Mouse (Mus musculus): ENCODE results near the gene Hadhb.

Hadhb gene

DNA sequence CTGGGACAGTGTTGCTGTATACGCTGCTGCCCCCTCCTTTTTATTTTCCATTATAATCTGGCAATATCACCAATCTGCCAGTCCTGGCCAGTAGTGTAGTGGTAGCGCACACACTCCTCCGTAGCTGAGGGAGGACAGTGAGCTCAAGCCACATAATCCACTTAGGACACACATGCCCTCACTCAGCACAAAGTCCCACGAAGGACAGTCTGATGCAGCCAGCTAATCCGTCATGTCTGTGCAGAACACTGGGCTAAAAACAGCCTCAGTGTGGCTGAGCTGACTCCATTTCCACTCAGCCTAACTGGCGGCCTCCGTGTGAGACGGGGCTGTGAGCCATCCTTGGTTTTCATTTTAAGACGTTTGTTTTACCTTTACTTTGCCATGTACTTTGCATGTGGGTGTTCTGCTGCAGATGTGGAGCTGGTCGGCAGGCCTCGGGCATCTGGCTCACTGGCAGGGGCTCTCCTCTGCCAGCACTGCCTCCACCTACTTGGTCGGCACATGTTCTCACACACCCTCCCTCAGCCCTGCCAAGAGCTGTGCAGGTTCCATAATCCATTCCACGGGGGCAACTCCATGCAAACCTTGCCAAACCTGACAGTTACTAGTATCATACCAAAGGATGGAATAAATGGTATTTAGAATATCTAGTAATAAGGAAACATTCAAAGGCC lies 27.0 kb upstream of the Hadhb start:
- no peak for DNase-seq (ENCODE audit: extremely low spot score, low read depth, low spot score)

DNA sequence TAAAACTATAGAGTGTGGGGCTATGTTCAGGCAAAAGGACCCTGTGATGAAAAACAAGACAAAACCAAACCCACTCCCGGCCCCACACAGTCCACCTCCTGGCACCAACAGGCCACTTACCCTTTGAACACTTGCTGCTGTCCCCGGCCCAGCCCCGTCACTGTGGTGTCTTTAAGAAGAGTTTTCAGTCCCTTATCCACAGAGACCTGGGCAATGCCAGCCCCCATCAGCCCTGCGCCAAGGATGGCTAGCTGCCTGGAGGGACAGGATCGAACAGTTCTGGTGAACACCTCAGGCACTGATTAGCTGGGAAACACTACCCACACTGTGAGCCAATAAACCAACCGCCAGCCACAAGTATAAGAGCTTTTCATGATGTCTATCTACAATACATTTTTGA lies 26.4 kb upstream of the Hadhb start:
- no peak for DNase-seq (ENCODE audit: extremely low spot score, low read depth, low spot score)

DNA sequence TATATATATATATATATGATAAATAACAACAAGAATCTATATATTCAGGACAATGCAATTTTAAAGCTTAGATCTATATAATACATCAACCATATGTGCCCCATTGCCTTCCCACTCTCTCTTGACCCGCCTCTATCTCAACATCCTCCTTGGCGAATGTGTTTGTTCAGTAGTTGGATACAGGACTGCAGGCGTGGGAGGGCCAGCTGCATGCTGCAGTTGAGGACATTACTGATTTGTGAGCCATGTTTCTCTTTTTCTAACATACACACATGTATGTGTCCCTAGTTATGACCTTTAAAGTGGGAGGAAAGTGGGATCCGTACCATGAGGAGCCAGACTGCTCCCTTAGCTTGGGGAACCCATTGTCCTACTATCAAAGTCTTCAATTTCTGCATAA lies 23.8 kb upstream of the Hadhb start:
- DNase-seq (ENCODE audit: extremely low spot score, low read depth, low spot score): no peak

DNA sequence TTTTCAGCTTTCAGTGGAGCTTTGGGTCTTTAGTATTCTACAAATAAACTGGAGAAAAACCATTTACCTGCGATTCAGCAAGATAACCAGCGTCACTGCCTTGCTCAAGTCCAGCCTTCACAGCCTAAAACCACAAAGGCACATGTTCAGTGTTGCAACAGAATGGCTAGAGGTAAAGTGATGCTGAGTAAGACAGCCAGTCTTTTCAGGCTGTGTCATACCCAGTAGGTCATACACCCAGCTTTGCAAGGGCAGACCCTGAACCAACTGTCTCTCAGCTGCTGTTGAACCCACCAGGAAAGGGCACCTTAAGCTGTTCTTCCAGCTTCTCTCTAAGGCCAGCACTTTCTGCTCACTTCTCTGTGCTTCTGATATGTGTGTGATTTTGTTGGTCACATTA lies 22.9 kb upstream of the Hadhb start:
- DNase-seq (ENCODE audit: extremely low spot score, low read depth, low spot score): no peak

DNA sequence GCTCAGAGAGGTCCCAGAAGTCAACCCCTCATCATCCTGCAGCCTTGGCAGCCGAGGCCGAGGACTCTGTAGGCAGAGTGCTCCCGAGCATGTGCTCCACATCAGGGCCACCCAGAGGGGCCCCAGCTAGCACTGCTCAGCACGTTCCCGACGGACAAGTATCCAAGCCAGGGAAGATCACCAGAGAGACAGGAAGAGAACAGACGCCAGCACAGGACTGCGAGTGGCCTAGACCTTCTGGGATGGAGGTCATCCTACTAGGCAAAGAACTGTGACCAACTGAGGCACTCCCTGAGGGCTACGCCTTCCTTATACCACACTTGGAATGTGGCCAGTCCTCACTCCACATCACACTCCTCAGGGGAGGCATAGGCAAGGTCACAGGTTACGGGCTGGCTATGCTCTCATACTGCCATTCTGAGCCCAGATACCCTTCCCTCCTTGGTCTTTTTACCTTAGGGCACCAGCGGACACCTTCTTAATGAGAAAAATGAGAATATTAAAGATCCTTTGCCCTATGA lies 19.3 kb upstream of the Hadhb start:
- no peak for DNase-seq (ENCODE audit: extremely low spot score, low read depth, low spot score)

DNA sequence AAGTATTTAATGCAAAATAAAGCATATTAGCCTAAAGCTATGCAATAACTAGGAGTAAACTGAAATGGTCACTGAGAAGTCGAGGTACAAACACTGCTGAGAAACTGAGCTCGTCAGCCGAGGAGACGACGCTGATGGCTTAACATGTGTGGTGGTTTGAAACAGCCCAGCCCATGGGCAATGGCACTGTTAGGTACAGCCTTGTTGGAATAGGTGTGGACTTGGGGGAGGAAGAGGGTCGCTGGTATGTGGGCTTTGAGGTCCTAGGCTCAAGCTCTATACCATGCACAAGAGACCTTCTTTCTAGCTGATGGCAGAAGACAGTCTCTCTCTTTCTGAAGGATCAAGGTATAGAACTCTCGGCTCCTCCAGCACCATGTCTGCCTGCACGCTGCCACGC lies 17.8 kb upstream of the Hadhb start:
- no peak for DNase-seq (ENCODE audit: extremely low spot score, low read depth, low spot score)

DNA sequence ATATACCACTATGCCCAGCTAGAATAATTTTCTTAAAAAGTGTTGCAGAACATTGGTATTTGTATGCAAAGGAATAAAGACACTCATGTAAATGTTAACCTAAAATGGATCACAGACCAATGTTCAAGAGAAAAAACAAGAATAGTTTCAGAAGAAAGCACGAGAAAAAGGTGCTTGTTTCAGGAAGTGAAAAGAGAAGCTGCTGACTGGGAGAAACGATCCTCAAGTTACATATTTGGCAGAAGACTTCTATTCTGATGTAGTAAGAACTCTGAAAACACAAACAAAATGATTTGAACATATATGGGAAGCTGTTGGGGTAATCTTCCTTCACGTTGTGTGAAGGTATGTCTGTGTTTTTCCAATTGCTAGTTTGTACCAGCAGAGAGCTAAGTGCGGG lies 16.9 kb upstream of the Hadhb start:
- DNase-seq (ENCODE audit: extremely low spot score, low read depth, low spot score): no peak

DNA sequence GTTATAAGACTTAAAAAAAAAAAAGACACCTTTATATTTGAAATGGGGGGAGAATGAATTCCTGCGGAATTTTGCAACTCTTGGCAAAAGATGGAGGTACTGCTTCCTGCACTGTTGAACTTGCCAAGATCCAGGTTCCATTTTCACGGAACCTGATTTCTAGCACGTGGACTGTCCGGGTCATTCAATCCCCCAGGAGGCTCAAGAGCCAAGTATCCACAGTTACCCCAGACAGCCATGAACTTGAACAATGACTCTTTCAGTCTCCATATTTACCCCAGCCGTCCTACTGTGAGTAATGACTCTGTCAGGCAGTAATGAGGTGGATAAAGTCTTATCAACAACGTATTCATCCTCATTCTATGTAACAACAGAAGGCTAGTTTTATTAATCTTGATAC lies 8.5 kb upstream of the Hadhb start:
- DNase-seq (ENCODE audit: extremely low spot score, low read depth, low spot score): no peak

DNA sequence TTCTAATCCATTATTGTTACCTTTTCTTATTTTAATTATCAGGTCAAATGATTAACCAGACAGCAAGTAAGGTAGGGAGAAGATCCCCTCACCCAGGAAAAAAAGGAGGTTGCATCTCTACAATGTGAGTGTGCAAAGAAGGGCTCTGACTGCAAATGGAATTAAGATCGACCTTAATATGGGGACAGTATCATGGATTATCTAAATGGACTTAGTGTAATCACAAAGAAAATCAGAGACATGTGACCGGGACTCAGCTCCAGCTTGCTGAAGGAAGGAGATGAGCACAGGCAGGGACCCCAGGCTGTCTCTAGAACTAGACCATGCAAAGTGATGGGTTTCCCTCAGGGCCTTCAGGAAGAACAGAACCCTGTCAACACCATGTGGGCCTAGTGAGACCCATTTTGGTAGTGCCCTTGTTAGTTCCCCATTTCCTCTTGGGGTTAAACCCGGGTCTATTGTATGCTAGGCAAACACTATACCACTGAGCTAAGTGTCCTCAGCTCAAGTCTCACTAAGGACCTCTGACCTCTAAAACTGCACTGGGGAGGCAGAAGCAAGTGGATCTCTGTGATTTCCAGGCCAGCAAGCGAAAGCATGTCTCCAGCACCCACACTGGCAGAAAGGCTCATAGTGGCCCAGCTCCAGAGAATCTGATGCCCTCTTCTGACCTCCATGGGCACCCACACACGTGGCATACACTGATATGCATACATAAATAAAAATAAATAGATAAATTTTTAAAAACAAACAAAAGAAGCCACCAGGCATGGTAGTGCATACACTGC lies 6.7 kb upstream of the Hadhb start:
- DNase-seq (ENCODE audit: extremely low spot score, low read depth, low spot score): no peak

DNA sequence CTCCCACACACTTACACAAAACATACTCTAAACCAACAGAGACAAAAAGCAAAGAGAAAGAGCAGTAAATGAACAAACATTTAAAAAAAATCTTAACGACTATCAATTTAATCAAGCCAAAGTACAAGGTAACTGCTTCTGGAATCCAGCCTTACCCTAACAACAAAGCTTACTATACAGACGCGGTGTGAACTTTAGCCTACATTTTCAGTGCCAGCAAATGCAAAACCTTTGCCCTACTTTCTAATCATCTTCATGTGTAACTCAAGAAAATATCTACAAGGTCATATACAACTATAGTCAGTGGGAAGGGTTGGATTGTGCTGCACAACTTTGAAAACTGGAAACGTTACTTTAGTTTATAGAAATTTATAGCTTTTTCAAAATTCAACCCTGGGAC lies 3.0 kb upstream of the Hadhb start:
- no peak for DNase-seq (ENCODE audit: extremely low spot score, low read depth, low spot score)

DNA sequence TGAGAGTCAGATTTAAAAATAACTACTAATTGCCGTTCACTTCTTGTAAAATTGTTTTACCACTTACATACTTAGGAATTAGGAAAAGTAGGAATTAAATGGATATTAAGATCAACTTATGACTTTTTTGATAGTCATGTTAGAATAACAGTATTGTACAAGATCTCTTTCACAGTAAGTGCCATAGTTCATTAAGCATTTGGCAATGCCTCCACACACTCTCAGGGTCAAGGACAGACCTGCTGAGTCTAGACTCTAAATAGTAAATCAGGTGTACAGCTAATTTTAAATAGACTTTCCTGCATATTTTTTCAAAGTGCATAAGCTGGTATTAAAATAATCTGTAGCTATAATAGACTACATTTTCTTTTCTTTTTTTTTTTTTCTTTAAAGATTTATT lies 2.6 kb upstream of the Hadhb start:
- DNase-seq (ENCODE audit: extremely low spot score, low read depth, low spot score): no peak

DNA sequence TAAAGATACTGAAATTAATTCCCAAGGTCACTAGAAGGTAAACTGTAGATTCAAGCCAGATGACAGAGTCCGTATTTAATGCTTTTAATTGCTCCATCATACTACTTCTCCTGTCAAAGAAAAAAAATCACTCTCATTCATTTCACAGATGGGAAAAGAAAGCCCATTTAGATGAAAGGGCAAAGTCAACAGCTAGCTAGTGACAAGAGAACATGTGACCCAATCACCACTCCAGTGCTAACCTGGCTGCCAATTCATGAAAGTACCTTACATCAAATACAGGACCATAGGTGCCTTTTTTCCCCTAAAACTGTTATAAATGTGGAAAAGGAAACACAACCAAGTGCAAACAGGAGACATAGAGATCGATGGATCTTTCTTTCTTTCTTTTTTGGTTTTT lies 1.8 kb upstream of the Hadhb start:
- DNase-seq (ENCODE audit: extremely low spot score, low read depth, low spot score): no peak

DNA sequence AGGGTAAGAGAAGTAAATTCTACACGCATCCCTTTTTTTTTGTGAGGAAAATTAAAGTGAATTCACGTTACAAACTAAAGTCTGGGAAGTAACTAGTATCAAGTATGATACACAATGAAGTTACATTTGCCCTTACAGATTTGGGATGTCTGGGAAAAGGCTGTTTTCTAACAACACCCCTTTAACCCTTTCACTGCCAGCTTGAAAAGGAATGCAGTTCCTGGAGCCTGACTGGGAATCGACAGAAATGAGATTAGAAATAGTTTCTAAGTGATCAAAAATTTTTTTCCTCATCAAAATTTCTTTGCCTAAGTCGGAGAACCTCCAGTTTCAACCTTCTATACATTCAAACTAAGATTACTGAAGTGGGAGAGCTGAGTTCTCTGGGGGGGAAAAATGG lies 1.0 kb upstream of the Hadhb start:
- no peak for DNase-seq (ENCODE audit: extremely low spot score, low read depth, low spot score)

DNA sequence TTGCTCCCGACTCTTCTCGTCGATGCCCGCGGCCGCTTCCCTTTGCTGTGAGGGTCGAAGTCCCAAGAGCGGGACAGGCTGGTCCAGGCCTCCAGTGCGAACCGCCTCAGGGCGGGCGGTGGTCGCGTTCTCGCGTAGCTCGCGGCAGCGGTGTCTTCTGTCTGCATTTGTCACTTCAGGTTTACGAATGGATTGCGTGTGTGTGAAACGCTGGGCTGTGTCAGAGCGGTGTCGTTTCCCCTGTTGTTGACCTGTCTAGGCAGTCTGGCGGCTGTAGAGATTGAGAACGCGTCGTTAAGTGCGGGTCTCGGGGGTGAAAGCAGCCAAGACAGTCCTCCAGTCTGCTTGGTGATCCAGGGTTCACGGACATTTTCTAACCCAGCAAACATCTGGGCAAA lies 346 bp downstream of the Hadhb start:
- DNase-seq (ENCODE audit: extremely low spot score, low read depth, low spot score): no peak

DNA sequence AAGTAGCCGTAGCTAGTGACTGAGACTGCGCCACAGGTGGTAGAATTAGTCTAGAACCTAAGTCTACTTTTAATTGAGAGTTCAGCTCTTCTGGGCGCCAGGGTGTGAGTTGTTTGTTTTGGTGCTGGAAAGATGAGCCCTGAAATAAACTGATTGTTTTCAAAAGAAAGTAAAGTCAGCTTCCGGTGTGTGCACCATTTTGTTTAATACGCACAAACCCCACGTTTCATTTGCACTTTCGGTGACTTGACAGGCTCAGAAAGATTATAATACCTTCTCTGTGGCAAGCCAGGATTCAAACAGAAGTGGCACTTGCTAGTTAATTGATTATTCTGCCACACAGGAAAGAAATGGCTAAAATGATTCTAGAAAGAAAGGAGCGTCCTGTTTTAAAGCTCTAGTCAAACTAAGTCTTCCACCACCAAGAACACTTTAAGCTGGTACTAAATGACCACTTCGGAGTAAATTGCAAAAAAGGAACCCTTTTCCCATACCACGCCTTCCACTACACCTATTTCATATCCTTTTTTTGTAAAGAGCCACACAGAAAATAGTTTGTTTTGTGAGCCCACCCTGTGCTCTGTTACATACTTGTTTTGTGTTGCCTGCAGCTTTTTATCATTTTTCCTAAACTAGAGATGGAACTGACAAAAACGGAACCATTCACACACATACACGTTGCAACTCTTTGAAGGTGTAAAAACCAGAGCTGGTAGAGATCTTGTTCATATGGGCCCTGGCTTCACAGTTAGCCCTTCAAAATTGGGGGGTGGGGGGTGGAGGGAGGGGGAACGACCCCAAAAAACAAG lies 977 bp downstream of the Hadhb start:
- no peak for DNase-seq (ENCODE audit: extremely low spot score, low read depth, low spot score)

DNA sequence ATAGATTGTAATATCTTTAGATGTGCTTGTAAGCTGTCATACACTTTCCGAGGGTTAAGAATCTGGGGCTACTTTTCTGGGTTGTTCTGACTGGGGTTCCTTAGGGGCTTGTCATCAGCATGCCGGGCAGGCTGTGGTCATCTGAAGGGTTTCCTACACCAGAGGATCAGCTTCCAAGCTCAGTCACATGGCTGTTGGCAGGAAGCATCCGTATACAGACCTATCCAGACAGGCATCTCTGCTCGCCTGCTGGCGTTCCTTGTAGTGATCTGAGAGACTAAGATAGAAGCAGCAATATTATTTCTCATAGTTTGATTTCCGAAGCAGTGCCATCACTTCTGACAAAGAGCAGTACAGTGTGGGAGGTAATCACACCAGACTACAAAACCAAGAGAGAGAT lies 4.6 kb downstream of the Hadhb start:
- no peak for DNase-seq (ENCODE audit: extremely low spot score, low read depth, low spot score)

DNA sequence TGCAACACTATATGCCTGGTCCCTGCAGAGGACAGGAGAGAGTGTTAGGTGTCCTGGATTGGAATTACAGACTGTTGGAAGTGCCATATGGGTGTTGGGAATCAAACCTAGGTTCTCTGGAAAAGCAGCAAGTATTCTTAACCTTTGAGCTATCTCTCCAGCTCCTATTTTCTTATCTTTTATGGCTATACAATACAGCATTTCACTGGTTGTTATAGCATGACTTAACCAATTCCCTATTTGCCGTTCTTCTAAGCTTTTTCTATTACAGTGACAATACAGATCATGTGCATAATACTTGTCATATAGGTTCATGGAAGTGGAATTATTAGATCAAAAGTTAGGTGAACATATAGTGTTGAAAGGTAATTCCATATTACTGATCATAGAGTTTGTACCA lies 6.8 kb downstream of the Hadhb start:
- DNase-seq (ENCODE audit: extremely low spot score, low read depth, low spot score): no peak

DNA sequence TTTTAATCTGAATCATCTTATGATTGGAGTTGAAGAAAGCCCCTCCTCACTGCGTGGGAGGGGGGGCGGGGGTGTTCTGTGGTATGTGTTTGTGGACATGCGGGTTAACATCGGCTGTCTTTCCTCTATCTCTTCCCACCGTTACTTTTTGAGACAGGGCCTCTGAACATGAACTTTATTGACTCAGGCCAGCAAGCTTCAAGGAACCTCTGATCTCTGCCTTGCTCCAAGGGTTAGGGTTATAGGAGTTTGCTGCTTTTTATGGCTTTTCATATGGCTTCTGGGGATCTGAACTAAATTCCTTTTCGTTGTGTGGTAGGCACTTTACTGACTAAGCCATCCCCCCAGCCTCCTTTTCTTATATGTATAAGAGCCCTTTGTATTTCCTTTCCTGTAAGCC lies 7.3 kb downstream of the Hadhb start:
- no peak for DNase-seq (ENCODE audit: extremely low spot score, low read depth, low spot score)

DNA sequence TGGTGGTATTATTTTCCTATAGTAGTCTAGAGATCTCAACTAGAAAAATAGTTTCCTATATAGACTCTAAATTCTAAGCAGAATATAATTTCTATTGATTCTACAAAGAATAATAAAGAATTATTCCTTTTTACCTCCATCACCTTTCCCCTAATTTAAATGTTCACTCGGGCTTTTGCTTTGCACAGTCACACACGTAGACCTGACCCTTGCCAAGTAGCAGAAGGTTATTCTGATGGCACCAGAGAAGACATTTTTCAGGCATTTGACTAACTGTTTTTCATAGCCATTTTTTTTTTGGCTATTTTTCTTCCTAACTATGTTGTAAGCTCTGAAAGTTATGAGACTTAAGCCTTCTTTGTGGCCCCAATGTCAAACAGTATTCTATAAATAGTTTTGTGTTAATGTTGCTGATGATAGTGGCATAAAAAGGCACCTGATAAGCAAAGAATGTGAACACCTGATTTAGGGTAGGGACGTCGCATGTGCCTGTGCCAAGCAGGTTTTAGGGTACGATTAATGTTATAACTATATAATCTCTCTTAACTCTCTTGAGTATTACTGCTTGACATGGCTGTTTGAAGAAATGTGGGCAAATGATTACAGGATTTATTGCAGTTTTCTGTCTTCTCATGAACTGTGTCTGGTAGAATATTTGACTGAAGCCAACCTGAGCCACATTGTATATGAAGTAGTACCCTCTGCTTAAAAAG lies 10.3 kb downstream of the Hadhb start:
- no peak for DNase-seq (ENCODE audit: extremely low spot score, low read depth, low spot score)

DNA sequence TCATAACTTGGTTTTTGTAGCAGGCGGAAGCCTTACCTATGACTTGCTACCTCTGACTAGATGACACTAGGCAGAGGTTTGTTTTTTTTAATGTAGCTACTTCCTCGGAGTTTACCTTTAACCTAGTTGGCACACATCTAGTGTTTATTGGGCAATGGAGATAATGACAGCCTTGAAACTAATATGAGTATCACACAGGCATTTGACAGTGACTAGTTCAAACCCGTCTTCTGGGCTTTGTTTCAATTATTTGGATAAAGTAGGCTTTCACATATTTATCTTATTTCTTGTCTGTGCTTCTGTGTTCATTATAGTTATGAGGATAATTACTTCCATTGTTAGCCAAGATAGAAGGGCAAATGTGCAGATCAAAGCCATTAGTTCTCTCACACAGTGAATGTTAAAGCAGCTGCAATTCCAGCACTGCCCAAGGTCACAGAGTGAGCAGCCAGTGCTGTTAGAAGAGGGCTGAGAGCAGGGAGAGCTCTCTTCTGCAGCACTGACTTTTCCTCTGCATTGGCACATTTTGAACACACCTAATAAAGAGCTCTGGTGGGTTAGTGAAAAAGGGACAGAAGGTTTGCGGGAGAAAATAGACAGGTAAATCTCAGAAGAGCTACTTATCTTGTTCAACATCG lies 15.4 kb downstream of the Hadhb start:
- no peak for DNase-seq (ENCODE audit: extremely low spot score, low read depth, low spot score)

DNA sequence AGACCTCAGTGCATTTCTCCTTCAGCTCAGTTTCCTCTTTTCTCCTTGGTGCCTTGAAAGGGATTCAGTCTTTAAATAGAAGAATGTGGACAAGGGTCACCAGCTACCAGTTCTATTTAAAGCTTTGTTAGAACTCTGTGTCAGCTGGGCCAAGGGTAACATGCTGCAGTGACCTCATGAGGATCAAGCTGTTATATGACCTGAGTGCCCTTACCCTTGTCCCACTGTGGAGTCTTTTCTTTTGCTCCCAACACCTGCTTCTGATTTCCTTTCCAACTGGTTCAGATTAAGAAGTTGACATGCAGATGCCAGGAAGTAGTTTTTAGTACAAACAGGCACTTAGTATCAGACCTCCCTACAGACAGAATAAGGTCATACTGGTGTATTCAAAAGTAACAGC lies 17.1 kb downstream of the Hadhb start:
- DNase-seq (ENCODE audit: extremely low spot score, low read depth, low spot score): peak; percentile 96
